Mouse (Mus musculus): ENCODE results near the gene Mt1. TPM values are rescaled to one million over a fixed set of nuclear protein-coding genes. Genes with fewer than 3 reads are reported as not detected.
A peak's percentile ranks its signal among the peaks of the same experiment; 100 is the strongest.
"Not testable (repeated sequence)": the region's sequence is repeated elsewhere in the genome, so short reads cannot be mapped to it uniquely, and the experiment has no call there.

The Mt1 gene
- total RNA-seq (2017) = 5.2 TPM in 1 of 2 replicates, not detected in the other

DNA sequence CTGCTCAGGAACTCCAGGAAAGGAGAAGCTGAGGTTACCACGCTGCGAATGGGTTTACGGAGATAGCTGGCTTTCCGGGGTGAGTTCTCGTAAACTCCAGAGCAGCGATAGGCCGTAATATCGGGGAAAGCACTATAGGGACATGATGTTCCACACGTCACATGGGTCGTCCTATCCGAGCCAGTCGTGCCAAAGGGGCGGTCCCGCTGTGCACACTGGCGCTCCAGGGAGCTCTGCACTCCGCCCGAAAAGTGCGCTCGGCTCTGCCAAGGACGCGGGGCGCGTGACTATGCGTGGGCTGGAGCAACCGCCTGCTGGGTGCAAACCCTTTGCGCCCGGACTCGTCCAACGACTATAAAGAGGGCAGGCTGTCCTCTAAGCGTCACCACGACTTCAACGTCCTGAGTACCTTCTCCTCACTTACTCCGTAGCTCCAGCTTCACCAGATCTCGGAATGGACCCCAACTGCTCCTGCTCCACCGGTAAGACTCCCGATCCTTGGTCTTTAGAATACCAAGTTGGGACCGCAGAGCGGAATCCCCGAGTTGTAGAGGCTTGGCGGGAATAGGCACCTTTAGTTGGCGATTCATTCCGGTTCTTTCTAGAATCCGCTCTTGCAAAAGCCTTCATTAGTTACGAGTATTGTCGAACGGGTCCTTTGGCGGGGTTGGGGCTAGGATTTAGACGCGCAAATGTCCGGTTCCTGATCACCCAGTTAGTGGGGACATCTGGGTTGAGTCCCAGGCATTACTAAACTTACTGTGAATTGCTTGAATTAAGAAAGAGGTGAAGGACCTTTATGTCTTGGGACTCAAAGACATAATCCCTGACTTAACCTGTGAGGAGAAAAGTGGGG is at the start of gene Mt1:
Gene Mt1, plus strand, starts transcription at position 226 of the 856 bp plus-strand sequence.
- ATAC-seq (ENCODE audit: extremely low read depth, insufficient number of reproducible peaks, low FRiP score, poor library complexity, severe bottlenecking) = peak; percentile 57

DNA sequence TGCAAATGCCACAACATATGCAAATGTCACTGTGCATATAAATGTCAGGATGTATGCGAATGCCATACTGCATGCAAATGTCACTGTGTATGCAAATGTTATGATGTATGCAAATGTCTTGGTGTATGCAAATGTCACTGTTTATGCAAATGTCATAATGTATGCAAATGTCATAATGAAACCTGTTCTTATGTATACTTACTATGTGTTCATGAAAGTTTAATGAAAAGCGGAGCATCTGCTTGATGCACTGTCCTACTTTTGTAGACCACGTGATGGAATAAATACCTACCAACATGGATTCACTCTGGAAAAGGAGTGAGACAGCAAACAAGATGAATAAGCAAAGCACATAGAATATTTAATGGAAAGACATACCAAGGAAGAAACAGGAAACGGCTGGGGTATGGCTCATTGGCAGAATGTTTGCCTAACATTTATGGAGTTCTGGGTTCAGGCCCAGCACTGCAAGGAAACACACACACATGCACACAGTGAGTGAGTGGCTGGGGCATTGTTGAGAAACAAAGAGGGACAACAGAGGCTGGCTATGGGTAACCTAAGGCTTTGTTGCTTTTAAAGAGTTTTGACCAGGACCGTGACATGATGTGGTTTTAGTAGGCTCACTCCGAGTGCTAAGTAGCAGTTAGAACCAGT is 49.6 kb upstream of the Mt1 start:
- ATAC-seq (ENCODE audit: extremely low read depth, insufficient number of reproducible peaks, low FRiP score, poor library complexity, severe bottlenecking) = no peak

DNA sequence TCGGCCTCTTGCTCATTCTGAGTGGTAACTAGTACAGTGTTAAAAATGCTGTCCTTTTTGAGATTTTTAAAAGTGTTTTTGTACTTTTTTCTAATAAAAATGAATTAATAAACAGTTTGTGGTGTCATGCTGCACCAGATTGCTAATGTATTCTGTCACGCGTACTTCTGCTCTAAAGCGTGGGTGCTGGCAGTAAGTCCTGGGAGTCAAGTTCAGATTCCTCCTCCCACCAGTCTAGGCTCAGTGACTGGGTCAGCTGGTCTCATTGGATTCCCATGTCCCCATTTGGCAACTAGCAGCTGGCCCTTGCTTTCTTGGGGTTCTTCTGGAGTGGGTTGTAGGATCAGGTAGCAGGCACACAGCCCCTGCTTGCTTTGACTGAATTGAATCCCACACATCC is 48.8 kb upstream of the Mt1 start:
- no peak for ATAC-seq (ENCODE audit: extremely low read depth, insufficient number of reproducible peaks, low FRiP score, poor library complexity, severe bottlenecking)

DNA sequence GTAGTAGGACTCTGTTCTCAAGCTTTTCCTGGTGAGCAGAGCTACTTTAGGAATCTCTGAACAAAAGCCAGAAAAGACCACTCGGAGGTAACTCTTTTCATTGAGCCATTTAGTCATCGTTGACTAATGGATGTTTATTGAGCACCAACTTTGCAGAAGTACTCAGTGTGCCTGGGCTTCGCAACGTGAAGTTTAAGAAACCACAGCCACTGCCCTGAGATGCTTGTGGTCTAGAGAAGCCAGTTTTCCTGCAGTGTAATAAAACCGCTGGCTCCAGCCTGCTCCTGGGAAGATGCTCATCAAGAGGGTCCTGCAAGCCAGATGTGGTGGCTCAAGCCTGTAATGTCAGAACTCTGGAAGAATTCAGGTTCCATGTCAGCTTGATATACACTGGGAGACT is 46.8 kb upstream of the Mt1 start:
- ATAC-seq (ENCODE audit: extremely low read depth, insufficient number of reproducible peaks, low FRiP score, poor library complexity, severe bottlenecking) = no peak

DNA sequence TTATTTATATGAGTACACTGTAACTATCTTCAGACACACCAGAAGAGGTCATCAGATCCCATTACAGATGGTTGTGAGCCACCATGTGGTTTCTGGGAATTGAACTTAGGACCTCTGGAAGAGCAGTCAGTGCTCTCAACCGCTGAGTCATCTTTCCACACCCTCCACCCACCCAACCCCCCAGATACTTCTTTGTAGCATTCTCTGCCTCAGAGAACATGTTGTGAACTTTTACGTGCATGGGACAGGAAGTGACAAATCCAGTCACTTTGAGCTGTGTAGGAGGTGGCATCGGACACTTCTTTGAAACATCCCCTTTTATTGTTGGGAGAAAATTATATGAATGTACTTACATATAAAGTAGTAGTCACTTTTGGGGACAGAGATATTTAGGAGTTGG is 44.3 kb upstream of the Mt1 start:
- ATAC-seq (ENCODE audit: extremely low read depth, insufficient number of reproducible peaks, low FRiP score, poor library complexity, severe bottlenecking) = not testable (repeated sequence)

DNA sequence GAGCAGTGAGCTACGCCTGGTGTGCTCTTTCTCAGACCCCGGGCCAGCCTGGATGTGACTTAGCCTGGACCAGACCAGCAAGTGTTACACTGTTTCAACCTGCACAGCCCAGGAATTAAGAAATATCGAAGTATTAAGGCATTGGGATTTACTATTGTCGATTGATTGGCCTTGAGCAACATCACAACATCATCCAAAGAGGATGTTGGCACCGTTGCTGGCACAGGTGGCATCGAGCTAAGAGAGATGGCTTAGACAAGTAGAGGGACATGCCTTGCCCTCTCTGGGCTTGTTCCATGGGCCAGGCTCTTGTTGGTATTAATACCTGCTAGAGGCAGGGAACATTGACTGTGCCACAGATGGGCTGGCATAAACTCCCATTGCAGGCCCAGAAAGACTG is 43.3 kb upstream of the Mt1 start:
- no peak for ATAC-seq (ENCODE audit: extremely low read depth, insufficient number of reproducible peaks, low FRiP score, poor library complexity, severe bottlenecking)

DNA sequence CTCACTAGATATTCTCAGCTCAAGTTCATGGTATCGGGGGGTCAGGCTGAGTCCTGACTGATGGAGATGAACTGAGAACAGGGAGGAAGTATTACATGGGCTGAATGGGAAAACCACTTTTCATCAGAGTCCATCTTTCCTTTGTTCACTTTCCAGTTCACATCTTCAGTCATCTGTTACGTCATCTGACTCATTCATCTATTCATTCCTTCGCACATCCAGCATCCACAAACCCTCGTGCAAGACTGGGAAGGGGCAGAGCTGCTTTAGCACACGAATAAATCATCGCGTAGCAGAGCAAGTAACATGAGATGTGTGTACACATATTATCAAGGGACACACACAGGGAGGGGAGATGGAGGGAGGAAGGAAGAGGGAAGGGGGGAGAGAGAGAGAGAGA is 42.7 kb upstream of the Mt1 start:
- no peak for ATAC-seq (ENCODE audit: extremely low read depth, insufficient number of reproducible peaks, low FRiP score, poor library complexity, severe bottlenecking)

DNA sequence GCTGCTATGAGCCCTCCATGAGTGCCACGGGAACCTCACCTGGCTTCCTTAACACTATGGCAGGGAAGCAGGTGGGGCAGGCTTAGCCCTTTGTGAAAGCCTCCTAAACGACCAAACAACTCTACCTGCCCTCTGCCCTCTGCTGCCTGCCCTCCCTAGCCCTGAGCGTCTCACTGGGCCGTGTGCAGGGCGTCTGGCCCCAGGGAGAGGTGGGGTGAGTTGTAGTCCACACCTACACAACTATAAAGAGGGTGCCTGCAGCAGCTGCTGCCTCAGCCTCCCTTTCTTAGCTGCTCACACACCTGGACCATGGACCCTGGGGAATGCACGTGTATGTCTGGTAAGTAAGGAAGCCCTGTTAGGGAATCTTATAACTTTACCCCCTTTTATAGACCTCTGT is 41.9 kb upstream of the Mt1 start, which contains the start of gene Mt4:
Gene Mt4, plus strand, starts transcription at position 265 of the 400 bp plus-strand sequence.
- ATAC-seq (ENCODE audit: extremely low read depth, insufficient number of reproducible peaks, low FRiP score, poor library complexity, severe bottlenecking) = no peak

DNA sequence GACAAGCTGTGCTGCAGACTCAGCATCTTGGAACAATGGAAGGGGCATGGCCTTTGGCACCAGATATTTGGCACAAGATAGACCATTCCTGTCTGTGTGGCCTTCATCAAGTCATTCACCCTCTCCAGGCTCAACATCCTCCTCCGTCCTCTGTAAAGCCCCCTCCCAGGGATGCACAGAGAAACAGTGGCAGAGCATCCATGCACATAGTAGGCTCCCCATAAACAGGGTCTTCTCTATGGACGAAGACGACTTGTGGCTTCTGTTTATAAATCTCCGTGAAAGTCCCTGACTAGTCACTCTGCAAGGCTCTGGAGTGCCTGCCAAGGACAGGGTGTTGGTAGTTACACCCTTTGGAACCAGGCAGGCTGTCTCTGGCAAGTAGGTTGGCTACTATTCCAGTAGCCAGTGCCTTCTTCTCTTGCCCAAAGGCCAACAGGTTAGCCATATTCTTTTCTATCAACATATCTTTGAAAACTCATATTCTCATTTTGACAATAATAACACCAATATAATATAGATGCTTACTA is 38.6 kb upstream of the Mt1 start:
- no peak for ATAC-seq (ENCODE audit: extremely low read depth, insufficient number of reproducible peaks, low FRiP score, poor library complexity, severe bottlenecking)

DNA sequence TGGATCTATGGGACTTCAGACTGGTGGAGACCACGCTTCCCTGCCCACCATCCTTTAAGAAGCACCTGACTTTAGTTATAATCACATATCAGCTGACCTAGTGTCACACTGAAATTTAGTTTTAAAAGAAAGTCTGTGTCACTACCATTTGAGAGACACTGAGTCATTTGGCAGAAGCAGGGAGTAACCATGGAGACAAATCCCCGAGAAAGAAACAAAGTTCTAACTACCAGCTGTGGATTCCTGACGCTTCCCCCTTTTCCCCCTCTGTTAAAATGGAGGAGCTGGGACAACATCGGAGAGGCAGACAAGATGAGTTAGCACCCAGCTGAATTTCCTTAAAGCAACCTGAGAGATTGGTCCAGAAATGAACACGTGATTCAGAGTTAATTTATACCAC is 30.6 kb upstream of the Mt1 start:
- no peak for ATAC-seq (ENCODE audit: extremely low read depth, insufficient number of reproducible peaks, low FRiP score, poor library complexity, severe bottlenecking)

DNA sequence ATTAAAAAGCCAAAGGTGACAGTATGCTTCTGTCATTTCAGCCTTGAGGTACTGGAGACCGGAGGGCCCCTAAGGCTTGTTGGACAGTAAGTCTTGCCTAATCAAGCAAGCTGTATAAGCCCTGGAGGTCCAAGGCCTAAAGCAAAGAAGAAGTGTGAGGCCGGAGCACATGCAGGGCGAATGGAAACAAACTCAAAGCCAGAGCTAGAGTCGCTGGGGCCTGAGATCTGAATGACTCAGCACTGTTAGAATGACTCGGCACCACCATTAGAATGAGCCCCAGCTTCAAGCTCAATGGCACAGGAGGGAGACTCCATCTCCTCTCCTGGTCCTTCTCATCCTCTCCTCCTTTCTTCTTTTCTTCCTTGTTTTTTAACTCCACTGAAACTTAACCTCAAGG is 28.0 kb upstream of the Mt1 start:
- no peak for ATAC-seq (ENCODE audit: extremely low read depth, insufficient number of reproducible peaks, low FRiP score, poor library complexity, severe bottlenecking)

DNA sequence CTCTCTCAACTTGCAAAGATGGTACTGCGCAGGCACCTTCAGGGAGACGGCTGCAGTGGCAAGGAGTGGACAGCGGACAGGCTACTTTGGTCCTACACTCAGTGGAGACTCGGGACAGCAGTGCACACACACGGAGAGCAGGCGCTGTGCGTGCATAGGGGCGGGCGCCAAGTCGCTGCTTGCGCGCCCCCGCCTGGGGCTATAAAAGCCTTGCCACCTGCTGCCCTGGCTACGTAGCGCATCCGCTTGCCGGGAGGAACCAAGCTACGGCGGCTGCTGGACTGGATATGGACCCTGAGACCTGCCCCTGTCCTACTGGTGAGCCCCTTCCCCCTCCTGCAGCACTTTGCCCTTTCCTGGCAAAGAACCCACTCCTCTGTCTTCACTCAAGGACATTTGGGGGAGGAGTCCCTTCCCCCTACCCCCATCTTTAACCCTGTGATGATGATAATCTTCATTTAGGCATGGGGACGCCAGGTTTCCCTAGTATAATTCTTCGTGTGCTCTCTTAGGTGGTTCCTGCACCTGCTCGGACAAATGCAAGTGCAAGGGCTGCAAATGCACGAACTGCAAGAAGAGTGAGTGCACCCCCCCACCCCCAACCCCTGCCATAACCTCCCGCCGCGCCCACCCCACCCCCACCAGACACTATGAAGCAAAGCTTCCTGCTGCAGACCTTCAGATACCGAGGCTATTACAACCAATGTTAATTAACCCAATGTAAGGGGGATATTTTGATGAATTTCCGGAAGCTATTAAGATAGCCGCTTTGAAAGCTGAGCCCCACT is 26.2 kb upstream of the Mt1 start, which contains the start of gene Mt3:
Gene Mt3, plus strand, starts transcription at position 95 of the 788 bp plus-strand sequence.
- ATAC-seq (ENCODE audit: extremely low read depth, insufficient number of reproducible peaks, low FRiP score, poor library complexity, severe bottlenecking) = no peak

DNA sequence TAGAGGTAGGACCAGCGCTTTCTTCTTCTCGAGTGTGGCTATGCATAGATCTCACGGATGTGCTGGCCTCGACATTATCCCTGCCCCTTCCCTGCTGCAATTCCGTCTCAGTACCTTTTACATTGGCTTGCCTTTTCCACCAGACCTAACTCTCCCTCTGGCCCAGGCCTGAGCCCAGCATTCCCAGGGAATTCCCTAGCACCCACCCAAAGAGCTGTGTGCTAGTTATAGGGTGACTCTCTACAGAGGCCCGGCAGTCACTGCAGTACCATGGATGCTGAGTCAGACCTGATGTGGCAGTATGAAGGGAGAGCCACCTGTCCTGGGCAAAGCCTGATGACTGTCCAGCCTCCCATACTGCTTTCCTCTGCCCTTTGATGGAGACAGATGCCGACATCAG is 25.4 kb upstream of the Mt1 start:
- ATAC-seq (ENCODE audit: extremely low read depth, insufficient number of reproducible peaks, low FRiP score, poor library complexity, severe bottlenecking) = no peak

DNA sequence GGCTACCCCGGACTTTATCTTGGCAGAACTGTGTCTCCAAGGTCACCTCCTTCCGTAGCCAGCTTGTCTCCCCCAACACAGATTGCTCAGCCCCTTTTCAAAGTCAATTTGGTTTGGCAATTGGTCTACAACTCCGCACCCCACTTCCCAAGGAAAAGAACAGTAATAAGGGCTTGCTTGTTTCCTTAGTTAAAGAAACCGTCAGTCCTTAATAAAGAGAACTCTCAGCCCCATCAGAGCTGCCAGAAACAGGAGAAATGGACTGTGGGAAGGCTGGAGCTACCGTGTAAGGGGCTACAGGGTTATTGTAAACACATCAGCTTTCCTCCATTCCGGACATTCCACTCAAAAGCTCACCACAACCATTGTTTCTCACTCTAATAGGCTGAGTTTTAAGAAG is 24.3 kb upstream of the Mt1 start:
- ATAC-seq (ENCODE audit: extremely low read depth, insufficient number of reproducible peaks, low FRiP score, poor library complexity, severe bottlenecking) = no peak

DNA sequence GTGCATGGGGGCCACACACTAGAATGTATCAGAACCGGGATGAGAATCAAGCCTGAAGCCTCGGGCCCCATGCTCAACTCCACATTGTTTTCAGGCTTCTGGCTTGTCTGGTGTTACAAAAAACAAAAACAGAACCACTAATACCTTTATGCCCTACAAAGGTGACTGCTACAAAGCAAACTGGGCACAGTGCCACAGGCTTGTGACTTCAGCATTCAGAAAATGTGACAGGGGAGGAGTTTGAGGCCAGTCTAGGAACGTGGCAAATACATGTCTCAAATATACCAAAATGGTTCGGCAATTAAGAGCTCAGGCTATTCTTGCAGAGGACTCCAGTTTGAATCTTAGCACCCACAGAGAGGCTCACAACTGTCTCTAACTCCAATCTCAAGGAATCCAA is 22.8 kb upstream of the Mt1 start:
- ATAC-seq (ENCODE audit: extremely low read depth, insufficient number of reproducible peaks, low FRiP score, poor library complexity, severe bottlenecking) = no peak

DNA sequence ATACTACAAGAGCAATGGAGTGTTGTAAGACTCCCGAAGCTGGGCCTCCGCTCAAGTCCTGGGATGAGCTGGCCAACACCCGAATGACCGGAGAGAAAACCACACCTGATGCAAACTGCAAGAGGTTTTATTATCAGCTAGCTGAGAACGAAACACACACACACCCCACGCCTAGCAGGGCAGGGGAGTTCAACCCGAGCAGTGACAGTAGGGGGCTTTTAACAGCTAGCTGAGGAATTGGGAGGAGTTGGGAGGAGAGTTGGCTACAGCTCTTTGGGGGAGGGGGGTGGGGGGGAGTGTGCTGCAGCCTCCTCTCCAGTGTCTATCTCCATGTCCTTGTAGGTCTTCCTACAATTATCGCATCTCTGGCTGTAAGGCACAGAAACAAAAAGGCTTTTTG is 13.1 kb upstream of the Mt1 start:
- ATAC-seq (ENCODE audit: extremely low read depth, insufficient number of reproducible peaks, low FRiP score, poor library complexity, severe bottlenecking) = not testable (repeated sequence)

DNA sequence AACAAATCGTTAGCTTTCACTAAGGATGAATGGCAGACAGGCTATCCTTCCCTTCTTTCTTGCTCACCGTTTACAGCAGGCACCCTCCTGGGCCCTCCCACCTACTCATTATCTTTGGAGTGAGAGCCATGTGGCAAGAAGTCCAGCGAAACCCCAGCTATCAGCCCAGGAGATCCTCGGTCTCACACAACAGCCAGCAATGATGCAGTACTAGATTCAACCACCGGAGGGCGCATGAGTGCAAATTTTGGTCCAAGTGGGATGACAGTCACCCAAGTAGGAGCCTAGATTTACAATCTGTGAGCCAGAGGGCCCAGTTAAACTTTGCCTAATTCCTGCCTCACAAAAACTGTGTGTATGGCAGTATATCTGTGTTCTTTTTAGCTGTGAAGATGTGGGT is 11.6 kb upstream of the Mt1 start:
- peak; percentile 75 for ATAC-seq (ENCODE audit: extremely low read depth, insufficient number of reproducible peaks, low FRiP score, poor library complexity, severe bottlenecking)

DNA sequence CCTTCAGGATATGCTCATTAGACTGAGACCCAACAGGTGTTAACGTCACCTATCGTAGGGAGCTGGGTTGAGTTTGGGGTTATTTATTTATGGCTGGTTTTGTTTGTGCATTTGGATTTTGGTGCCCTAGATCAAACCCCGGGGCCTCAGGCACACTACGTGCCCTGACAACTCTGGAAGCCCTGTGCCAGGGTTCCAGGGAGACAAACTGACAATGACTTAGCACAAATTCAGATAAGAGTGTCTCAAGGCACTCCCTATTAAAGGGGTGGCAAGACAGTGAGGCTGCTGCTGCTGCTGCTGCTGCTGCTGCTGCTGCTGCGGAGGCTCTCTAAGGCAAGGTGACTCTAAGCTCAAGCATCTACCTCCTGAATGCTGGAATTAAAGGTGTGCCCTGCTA is 9.3 kb upstream of the Mt1 start:
- no peak for ATAC-seq (ENCODE audit: extremely low read depth, insufficient number of reproducible peaks, low FRiP score, poor library complexity, severe bottlenecking)

DNA sequence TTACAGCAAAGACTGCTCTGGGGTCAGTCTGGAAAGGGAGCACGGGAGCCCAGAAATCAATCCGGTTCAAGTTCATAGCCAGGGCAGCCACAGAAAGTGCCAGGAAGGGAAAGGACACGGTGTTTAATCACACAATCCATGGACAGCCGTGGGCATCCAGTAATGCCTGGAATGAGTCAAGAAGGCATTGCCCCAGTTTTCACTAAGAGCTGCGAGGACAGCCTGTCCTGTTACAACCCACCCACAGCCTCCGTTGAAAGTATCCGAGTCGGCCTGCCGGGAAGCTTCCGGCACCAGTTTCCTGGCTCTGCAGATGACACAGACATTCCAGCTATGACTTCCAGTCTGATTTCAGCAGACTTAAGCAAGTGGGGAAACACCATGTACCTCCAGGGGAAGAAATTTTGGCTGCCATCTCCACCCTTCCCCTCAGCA is 7.5 kb upstream of the Mt1 start:
- no peak for ATAC-seq (ENCODE audit: extremely low read depth, insufficient number of reproducible peaks, low FRiP score, poor library complexity, severe bottlenecking)
